Mouse (Mus musculus) ES-Bruce4 (cell line): Measurements from ENCODE around the gene Mmgt2. TPM values are rescaled to one million over a fixed set of nuclear protein-coding genes. Genes with fewer than 3 reads are reported as not detected.

Experiments used
- H3K27ac ChIP-seq: 2 replicates; pipeline ENCODE4 v1.5.1; 2012; ENCODE audit warnings: low read length, inconsistent platforms; ENCODE audit not compliant: insufficient read depth
- H3K27me3 ChIP-seq: 2 replicates; pipeline ENCODE4 v1.6.1; 2012; ENCODE audit warnings: mild to moderate bottlenecking, low read length, inconsistent platforms; ENCODE audit not compliant: control insufficient read depth, poor library complexity, insufficient read depth, severe bottlenecking
- H3K36me3 ChIP-seq: 2 replicates; pipeline ENCODE4 v1.6.1; 2012; ENCODE audit warnings: inconsistent platforms, mild to moderate bottlenecking, low read length, moderate library complexity; ENCODE audit not compliant: control insufficient read depth, poor library complexity, insufficient read depth, severe bottlenecking
- H3K4me1 ChIP-seq: one replicate; pipeline ENCODE4 v1.8.1; 2011; ENCODE audit warnings: low read length; ENCODE audit not compliant: control insufficient read depth, insufficient read depth
- H3K4me3 ChIP-seq: 2 replicates; pipeline ENCODE4 v1.5.1; 2011; ENCODE audit warnings: low read depth, mild to moderate bottlenecking, low read length
- H3K9ac ChIP-seq: 2 replicates; pipeline ENCODE4 v1.6.1; 2012; ENCODE audit warnings: low read depth, mild to moderate bottlenecking, inconsistent platforms; ENCODE audit not compliant: poor library complexity, severe bottlenecking
- H3K9me3 ChIP-seq: replicated peaks from 2 replicates; pipeline ENCODE4 v1.6.1; 2012; ENCODE audit warnings: mild to moderate bottlenecking, low read length, inconsistent platforms; ENCODE audit not compliant: control insufficient read depth, poor library complexity, insufficient read depth, severe bottlenecking
- CTCF ChIP-seq: IDR thresholded peaks from one replicate; pipeline ENCODE4 v1.8.1; 2011; ENCODE audit warnings: low read depth, low read length
- EP300 ChIP-seq: IDR thresholded peaks from 2 replicates; pipeline ENCODE4 v1.6.1; 2011; ENCODE audit warnings: low read depth, low read length; ENCODE audit not compliant: insufficient read depth
- POLR2A ChIP-seq: IDR thresholded peaks from one replicate; pipeline ENCODE4 v1.8.1; 2011; ENCODE audit warnings: low read length; ENCODE audit not compliant: insufficient read depth
- polyA plus RNA-seq: library from polyadenylated mRNA; stranded (reverse); fragments of >200 nt; gene quantifications from 2 replicates; pipeline ENCODE4 v1.2.4, GENCODE M21; 2011; ENCODE audit warnings: low read depth; ENCODE audit not compliant: missing spikeins, insufficient read depth, insufficient read length

Gene Mmgt2
- polyA plus RNA-seq, 1 experiment: 12.6 TPM

DNA sequence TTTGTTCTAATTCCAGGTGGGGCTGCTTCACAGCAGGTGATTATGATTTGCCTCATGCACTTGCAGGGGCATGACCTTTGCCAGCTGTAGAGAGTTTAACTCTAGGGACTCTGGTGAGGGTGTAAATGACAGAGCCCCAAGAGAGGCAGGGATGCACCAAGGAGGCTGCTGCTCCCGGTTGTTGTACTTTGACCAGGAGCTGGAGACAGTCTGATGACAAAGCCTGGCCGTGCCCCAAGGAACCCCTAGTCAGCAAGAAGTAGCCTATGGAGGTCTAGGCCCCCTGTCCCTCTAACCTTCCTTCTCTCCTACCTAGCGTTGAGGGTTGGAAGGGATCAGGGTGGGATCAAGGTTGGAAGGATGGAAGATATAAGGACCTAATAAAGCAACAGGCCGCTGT lies 33.0 kb upstream of the Mmgt2 start:
- H3K9me3 ChIP-seq: no peaks in the 10 kb centered on the region
- TF ChIP-seq CTCF (no peak), EP300 (no peak), POLR2A (no peak)
- no peak overlapping the region for H3K9ac ChIP-seq
- H3K27me3 ChIP-seq: no peaks in the 10 kb centered on the region
- no peaks in the 10 kb centered on the region for H3K36me3 ChIP-seq
- no peak overlapping the region for H3K4me3 ChIP-seq
- no peaks in the 10 kb centered on the region for H3K4me1 ChIP-seq
- no peak overlapping the region for H3K27ac ChIP-seq

DNA sequence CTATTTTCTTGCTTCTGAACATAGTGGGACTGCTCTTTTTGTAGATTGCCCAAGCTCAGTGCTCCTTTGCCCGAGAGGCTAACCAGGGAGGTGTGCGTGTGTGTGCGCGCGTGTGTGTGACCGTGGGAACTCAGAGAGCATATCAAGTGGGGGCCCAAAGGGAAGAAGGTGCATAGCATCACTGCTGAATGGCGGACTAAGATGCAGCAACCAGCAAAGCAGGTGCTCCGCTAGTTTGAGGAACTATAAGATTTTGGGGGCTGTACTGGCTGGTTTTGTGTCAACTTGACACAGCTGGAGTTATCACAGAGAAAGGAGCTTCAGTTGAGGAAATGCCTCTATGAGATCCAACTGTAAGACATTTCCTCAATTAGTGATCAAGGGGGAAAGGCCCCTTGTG lies 27.4 kb upstream of the Mmgt2 start:
- Histone ChIP-seq H3K27me3 (no peaks in the 10 kb centered on the region), H3K4me3 (no peak overlapping the region), H3K27ac (no peak overlapping the region), H3K9ac (no peak overlapping the region), H3K9me3 (no peaks in the 10 kb centered on the region), H3K36me3 (no peaks in the 10 kb centered on the region), H3K4me1 (peaks cover 7% of the 10 kb centered on the region)
- TF ChIP-seq EP300 (no peak), POLR2A (no peak), CTCF (no peak)

DNA sequence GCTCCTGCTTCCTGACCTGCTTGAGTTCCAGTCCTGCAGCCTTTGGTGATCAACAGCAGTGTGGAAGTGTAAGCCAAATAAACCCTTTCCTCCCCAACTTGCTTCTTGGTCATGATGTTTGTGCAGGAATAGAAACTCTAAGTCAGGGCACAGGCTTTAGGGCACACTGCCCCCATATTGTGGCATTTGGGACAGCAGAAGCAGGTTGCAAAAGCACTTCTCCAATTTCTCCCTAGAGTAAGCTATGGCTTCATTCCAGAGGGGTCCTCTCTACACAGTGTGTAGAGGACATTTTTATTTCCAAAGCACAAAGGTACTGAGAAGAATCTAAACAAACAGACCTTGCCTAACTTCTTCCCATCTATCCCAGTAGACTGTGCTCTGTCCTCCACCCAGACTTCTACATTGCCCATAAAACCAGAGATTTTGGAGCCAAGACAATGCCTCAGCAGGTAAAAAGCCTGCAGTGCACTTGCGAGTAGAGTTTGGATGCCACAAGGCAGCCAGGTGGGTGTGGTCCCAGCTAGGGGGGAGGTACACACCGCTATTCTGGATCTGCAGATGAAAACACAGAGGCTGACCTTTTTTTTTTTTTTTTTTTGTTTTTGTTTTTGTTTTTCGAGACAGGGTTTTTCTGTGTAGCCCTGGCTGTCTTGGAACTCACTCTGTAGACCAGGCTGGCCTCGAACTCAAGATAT lies 26.7 kb upstream of the Mmgt2 start:
- H3K36me3 ChIP-seq: no peaks in the 10 kb centered on the region
- TF ChIP-seq CTCF (no peak), EP300 (no peak), POLR2A (no peak)

DNA sequence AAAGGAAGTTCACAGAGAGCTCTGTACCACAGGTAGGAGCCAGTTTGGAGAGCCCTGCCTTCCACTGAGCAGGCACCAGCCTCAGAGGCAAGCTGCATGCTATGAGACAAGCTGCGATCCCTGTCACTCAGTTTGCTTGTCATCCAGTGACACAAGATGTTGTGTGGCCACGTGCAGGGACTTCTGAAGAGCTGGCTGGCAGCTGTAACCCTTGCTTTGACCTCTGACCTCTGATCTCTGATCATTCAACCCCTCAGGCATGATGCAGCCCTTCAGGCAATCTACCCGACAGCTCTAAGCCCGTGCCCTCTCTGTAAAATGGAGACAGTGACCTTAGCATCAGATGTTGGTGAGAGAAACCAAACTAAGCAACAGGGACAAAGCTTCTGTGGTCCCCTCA lies 25.6 kb upstream of the Mmgt2 start:
- no peaks in the 10 kb centered on the region for H3K9me3 ChIP-seq
- no peak overlapping the region for H3K9ac ChIP-seq
- H3K27me3 ChIP-seq: no peaks in the 10 kb centered on the region
- no peak overlapping the region for H3K27ac ChIP-seq
- H3K4me1 ChIP-seq: peaks cover 7% of the 10 kb centered on the region
- TF ChIP-seq EP300 (no peak), CTCF (no peak)
- H3K4me3 ChIP-seq: no peak overlapping the region
- H3K36me3 ChIP-seq: no peaks in the 10 kb centered on the region

More for the DNA sequence above, 26.7 kb upstream of the Mmgt2 start:
- Histone ChIP-seq H3K27ac (no peak overlapping the region), H3K4me3 (no peak overlapping the region), H3K4me1 (peaks cover 7% of the 10 kb centered on the region), H3K27me3 (no peaks in the 10 kb centered on the region), H3K9ac (no peak overlapping the region), H3K9me3 (no peaks in the 10 kb centered on the region)

DNA sequence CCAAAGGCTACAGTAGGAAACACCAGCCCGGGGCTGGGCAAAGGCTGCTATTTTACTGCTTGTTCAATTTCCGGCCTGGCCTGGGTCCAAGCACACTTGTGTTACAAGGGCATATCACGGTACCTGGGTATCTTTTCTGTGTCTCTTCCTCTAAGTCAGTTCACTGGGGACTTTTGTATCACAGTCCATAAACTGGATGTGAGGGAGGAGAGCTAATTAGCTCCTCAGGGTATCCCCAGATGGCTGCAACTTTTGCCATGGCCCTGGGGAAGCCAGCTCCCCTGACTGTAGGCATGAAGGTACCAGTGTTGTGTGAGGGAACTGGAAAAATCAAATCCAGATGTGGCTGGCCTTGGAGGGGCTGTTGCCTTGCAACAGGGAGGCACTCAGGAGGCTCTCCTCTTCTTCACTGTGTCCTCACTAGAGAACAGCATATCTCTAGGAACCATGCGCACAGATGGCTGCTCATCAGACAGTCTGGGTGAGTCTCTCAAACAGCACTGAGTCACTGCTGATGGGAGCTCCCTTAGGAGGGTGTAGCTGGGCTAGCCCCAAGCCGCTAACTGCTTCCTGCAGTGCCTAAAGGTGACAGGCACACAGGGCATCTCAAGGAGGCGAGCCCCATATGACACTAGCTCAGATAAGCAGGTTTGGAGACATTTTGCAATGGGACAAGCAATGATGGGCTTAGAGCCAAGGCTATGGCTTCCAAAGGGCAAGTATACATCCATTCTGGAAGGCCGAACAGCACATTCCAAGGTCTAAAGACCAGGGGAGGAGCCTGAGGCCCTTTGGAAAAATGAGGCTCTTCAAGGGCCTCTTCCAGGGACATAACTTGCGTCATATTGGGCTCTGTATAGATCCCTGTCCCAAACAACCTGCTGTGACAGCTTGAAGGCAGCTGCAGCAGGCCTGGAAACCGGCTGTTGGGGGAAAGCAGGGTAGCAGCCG lies 23.8 kb upstream of the Mmgt2 start:
- no peak overlapping the region for H3K27ac ChIP-seq
- no peak overlapping the region for H3K4me3 ChIP-seq
- peaks cover 11% of the 10 kb centered on the region for H3K4me1 ChIP-seq
- TF ChIP-seq POLR2A: no peak
- TF ChIP-seq EP300: no peak
- no peak for TF ChIP-seq CTCF
- no peaks in the 10 kb centered on the region for H3K9me3 ChIP-seq
- H3K9ac ChIP-seq: no peak overlapping the region
- H3K36me3 ChIP-seq: no peaks in the 10 kb centered on the region
- H3K27me3 ChIP-seq: no peaks in the 10 kb centered on the region
